ENCODE assay signal across 23 mouse cellular contexts in the genomic region with DNA sequence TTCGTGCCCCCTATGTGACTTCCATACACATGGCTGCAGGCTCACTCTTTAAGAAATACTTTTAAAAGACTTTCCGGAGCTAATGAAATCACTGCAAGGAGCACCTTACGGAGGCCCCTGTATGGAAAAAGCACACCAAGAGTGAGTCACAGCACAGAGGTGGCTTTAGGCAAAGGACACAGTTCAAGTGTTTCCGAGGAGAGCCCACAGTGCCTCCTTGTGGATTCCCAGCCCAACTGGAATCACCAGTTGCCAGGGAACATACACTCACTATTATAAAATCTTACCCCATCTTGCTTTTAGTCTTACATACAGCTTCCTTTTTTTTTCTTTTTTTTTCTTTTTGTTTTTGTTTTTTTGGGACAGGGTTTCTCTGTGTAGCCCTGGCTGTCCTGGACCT.
DNase-seq lines count a peak whose midpoint lies in the region; ATAC-seq and TF ChIP-seq lines count a peak whose summit lies in the region.
"Had no signal": no experiment of that assay in that cellular context is flagged by ENCODE, and none has a peak within 500 bp of the region (broad histone marks: within the 10 kb centered on the region; RNA-seq: fewer than 3 reads in every experiment).

No protein-coding gene starts in this region.

- H3K4me3 ChIP-seq in intestine, postnatal 0 days (ENCODE audit: low read depth, low read length): no peak overlapping the region
- H3K4me3 ChIP-seq in intestine, embryonic 16.5 days (ENCODE audit: low read length): no peak overlapping the region
- H3K4me3 ChIP-seq in midbrain, postnatal 0 days (ENCODE audit: low read depth, low read length): no peak overlapping the region
- H3K4me3 ChIP-seq in midbrain, embryonic 13.5 days (replicated peaks): no peak overlapping the region
- no peak overlapping the region for H3K4me3 ChIP-seq in stomach, postnatal 0 days (ENCODE audit: low read depth, low read length)
- H3K4me3 ChIP-seq in hindbrain, embryonic 12.5 days: no peak overlapping the region
- H3K4me3 ChIP-seq: kidney, embryonic 15.5 days; left cerebral cortex, adult 2 months; liver, embryonic 13.5 days; neural tube, embryonic 15.5 days had no signal

- no peaks in the 10 kb centered on the region for H3K4me1 ChIP-seq in intestine, postnatal 0 days (replicated peaks; ENCODE audit: control insufficient read depth, insufficient read depth, low read length)
- no peaks in the 10 kb centered on the region for H3K4me1 ChIP-seq in intestine, embryonic 16.5 days (ENCODE audit: control insufficient read depth, insufficient read depth, low read length)
- no peaks in the 10 kb centered on the region for H3K4me1 ChIP-seq in midbrain, postnatal 0 days (ENCODE audit: insufficient read depth, low read length)
- no peaks in the 10 kb centered on the region for H3K4me1 ChIP-seq in midbrain, embryonic 13.5 days (replicated peaks)
- H3K4me1 ChIP-seq in stomach, postnatal 0 days (replicated peaks; ENCODE audit: control insufficient read depth, insufficient read depth): no peaks in the 10 kb centered on the region
- H3K4me1 ChIP-seq in hindbrain, embryonic 12.5 days: no peaks in the 10 kb centered on the region; the same call in 1 of the 2 replicates
- H3K4me1 ChIP-seq: kidney, embryonic 15.5 days; liver, embryonic 13.5 days had no signal

- no peak overlapping the region for H3K4me2 ChIP-seq in intestine, postnatal 0 days (replicated peaks; ENCODE audit: low read depth)
- H3K4me2 ChIP-seq in intestine, embryonic 16.5 days (ENCODE audit: low read depth, low read length): no peak overlapping the region
- H3K4me2 ChIP-seq in midbrain, postnatal 0 days (ENCODE audit: low read depth, low read length, poor library complexity, severe bottlenecking): no peak overlapping the region
- no peak overlapping the region for H3K4me2 ChIP-seq in midbrain, embryonic 13.5 days (replicated peaks)
- H3K4me2 ChIP-seq in stomach, postnatal 0 days (replicated peaks; ENCODE audit: low read depth): no peak overlapping the region
- H3K4me2 ChIP-seq in hindbrain, embryonic 12.5 days (replicated peaks): no peak overlapping the region
- H3K4me2 ChIP-seq: heart, embryonic 11.5 days; kidney, embryonic 15.5 days; liver, embryonic 13.5 days; midbrain, embryonic 11.5 days; neural tube, embryonic 15.5 days had no signal

- no peak for ATAC-seq in intestine, postnatal 0 days
- ATAC-seq in intestine, embryonic 16.5 days: no peak
- ATAC-seq in midbrain, postnatal 0 days (ENCODE audit: low FRiP score): no peak
- no peak for ATAC-seq in midbrain, embryonic 13.5 days
- ATAC-seq in stomach, postnatal 0 days (ENCODE audit: low FRiP score, low TSS enrichment): peak; percentile 69; the same call in 1 of the 2 replicates
- ATAC-seq in hindbrain, embryonic 12.5 days (ENCODE audit: low FRiP score): no peak
- no peak for ATAC-seq in megakaryocyte, adult 5-6 weeks (ENCODE audit: poor library complexity, severe bottlenecking)
- ATAC-seq: CD4-positive, CD25-positive, alpha-beta regulatory T cell, adult 4 months; hindbrain, embryonic 16.5 days; Patski had no signal

- no peak for TF ChIP-seq EP300 in stomach, postnatal 0 days (optimal IDR thresholded peaks at IDR 0.05)

- TF ChIP-seq CTCF in intestine, postnatal 0 days (IDR thresholded peaks at IDR 0.05; ENCODE audit: low read depth): peak; percentile 63
- TF ChIP-seq CTCF in midbrain, postnatal 0 days (IDR thresholded peaks at IDR 0.05): peak; percentile 23; the same call in 1 of the 2 replicates
- peak; percentile 65 for TF ChIP-seq CTCF in stomach, postnatal 0 days (IDR thresholded peaks at IDR 0.05; ENCODE audit: low read depth)

- peaks cover 25% of the 10 kb centered on the region for H3K36me3 ChIP-seq in intestine, postnatal 0 days (ENCODE audit: control insufficient read depth, insufficient read depth)
- no peaks in the 10 kb centered on the region; the same call in 1 of the 2 replicates for H3K36me3 ChIP-seq in intestine, embryonic 16.5 days (ENCODE audit: control insufficient read depth, insufficient read depth, low read length)
- H3K36me3 ChIP-seq in midbrain, postnatal 0 days (ENCODE audit: insufficient read depth, low read length): no peaks in the 10 kb centered on the region
- H3K36me3 ChIP-seq in midbrain, embryonic 13.5 days: no peaks in the 10 kb centered on the region
- H3K36me3 ChIP-seq in stomach, postnatal 0 days (ENCODE audit: control insufficient read depth, insufficient read depth, low read length): peaks cover 2% of the 10 kb centered on the region; the same call in 1 of the 2 replicates
- H3K36me3 ChIP-seq in hindbrain, embryonic 12.5 days: no peaks in the 10 kb centered on the region
- H3K36me3 ChIP-seq: liver, embryonic 13.5 days; neural tube, embryonic 15.5 days had no signal

- 88% methylated on average over 4 of the region's 4 CpGs for WGBS in intestine, postnatal 0 days
- 90% methylated on average over 4 of the region's 4 CpGs for WGBS in intestine, embryonic 16.5 days
- 92% methylated on average over 4 of the region's 4 CpGs for WGBS in midbrain, postnatal 0 days
- WGBS in midbrain, embryonic 13.5 days: 92% methylated on average over 4 of the region's 4 CpGs
- WGBS in stomach, postnatal 0 days: 76% methylated on average over 4 of the region's 4 CpGs
- WGBS in hindbrain, embryonic 12.5 days: 94% methylated on average over 4 of the region's 4 CpGs

- H3K9ac ChIP-seq in intestine, postnatal 0 days (ENCODE audit: low read depth, low read length): no peak overlapping the region
- H3K9ac ChIP-seq in intestine, embryonic 16.5 days (ENCODE audit: low read depth, low read length): no peak overlapping the region
- no peak overlapping the region for H3K9ac ChIP-seq in midbrain, postnatal 0 days (replicated peaks; ENCODE audit: low read length, poor library complexity, severe bottlenecking)
- H3K9ac ChIP-seq in midbrain, embryonic 13.5 days (replicated peaks): no peak overlapping the region
- no peak overlapping the region for H3K9ac ChIP-seq in stomach, postnatal 0 days (ENCODE audit: low read length)
- no peak overlapping the region for H3K9ac ChIP-seq in hindbrain, embryonic 12.5 days
- H3K9ac ChIP-seq: kidney, embryonic 15.5 days; liver, embryonic 13.5 days; neural tube, embryonic 15.5 days had no signal

- DNase-seq in midbrain, postnatal 0 days (ENCODE audit: low spot score): no peak
- DNase-seq in R1 (ENCODE audit: low read depth, low spot score): peak; percentile 31
- DNase-seq in stomach, postnatal 0 days (ENCODE audit: low spot score): peak; percentile 38
- DNase-seq: cerebellum, adult 11-12 months; cerebellum, postnatal 36 days; gastrocnemius, postnatal 14 days; liver, embryonic 13.5 days; retina, postnatal 1 day; right cerebral cortex, postnatal 4 days; thymus, adult 18-20 months had no signal

- H3K27ac ChIP-seq in intestine, postnatal 0 days (ENCODE audit: low read depth, low read length): no peak overlapping the region
- no peak overlapping the region for H3K27ac ChIP-seq in intestine, embryonic 16.5 days (ENCODE audit: low read length)
- no peak overlapping the region for H3K27ac ChIP-seq in midbrain, postnatal 0 days (ENCODE audit: low read depth, low read length)
- no peak overlapping the region for H3K27ac ChIP-seq in midbrain, embryonic 13.5 days
- no peak overlapping the region for H3K27ac ChIP-seq in stomach, postnatal 0 days (replicated peaks)
- no peak overlapping the region for H3K27ac ChIP-seq in hindbrain, embryonic 12.5 days
- H3K27ac ChIP-seq: kidney, embryonic 15.5 days; left cerebral cortex, adult 2 months; liver, embryonic 13.5 days; neural tube, embryonic 15.5 days had no signal

- H3K27me3 ChIP-seq in intestine, postnatal 0 days (replicated peaks; ENCODE audit: control insufficient read depth, insufficient read depth, low read length): no peaks in the 10 kb centered on the region
- no peaks in the 10 kb centered on the region for H3K27me3 ChIP-seq in intestine, embryonic 16.5 days (replicated peaks; ENCODE audit: control insufficient read depth, insufficient read depth, low read length)
- H3K27me3 ChIP-seq in midbrain, postnatal 0 days (ENCODE audit: insufficient read depth, low read length): no peaks in the 10 kb centered on the region
- no peaks in the 10 kb centered on the region for H3K27me3 ChIP-seq in midbrain, embryonic 13.5 days
- no peaks in the 10 kb centered on the region for H3K27me3 ChIP-seq in stomach, postnatal 0 days (ENCODE audit: control insufficient read depth, insufficient read depth, low read length)
- H3K27me3 ChIP-seq in hindbrain, embryonic 12.5 days: no peaks in the 10 kb centered on the region
- H3K27me3 ChIP-seq: kidney, embryonic 15.5 days; liver, embryonic 13.5 days; neural tube, embryonic 15.5 days; Patski had no signal

- no peaks in the 10 kb centered on the region for H3K9me3 ChIP-seq in intestine, postnatal 0 days (ENCODE audit: control insufficient read depth)
- no peaks in the 10 kb centered on the region for H3K9me3 ChIP-seq in intestine, embryonic 16.5 days (ENCODE audit: control insufficient read depth, low read length)
- H3K9me3 ChIP-seq in midbrain, postnatal 0 days (ENCODE audit: low read length): no peaks in the 10 kb centered on the region
- H3K9me3 ChIP-seq in midbrain, embryonic 13.5 days: no peaks in the 10 kb centered on the region
- H3K9me3 ChIP-seq in stomach, postnatal 0 days (ENCODE audit: control insufficient read depth, low read length): no peaks in the 10 kb centered on the region
- H3K9me3 ChIP-seq in hindbrain, embryonic 12.5 days (replicated peaks): no peaks in the 10 kb centered on the region
- H3K9me3 ChIP-seq: kidney, embryonic 15.5 days; liver, embryonic 13.5 days; neural tube, embryonic 15.5 days had no signal
